Mouse (Mus musculus): ENCODE measurements around the gene Fen1.

Gene Fen1

DNA sequence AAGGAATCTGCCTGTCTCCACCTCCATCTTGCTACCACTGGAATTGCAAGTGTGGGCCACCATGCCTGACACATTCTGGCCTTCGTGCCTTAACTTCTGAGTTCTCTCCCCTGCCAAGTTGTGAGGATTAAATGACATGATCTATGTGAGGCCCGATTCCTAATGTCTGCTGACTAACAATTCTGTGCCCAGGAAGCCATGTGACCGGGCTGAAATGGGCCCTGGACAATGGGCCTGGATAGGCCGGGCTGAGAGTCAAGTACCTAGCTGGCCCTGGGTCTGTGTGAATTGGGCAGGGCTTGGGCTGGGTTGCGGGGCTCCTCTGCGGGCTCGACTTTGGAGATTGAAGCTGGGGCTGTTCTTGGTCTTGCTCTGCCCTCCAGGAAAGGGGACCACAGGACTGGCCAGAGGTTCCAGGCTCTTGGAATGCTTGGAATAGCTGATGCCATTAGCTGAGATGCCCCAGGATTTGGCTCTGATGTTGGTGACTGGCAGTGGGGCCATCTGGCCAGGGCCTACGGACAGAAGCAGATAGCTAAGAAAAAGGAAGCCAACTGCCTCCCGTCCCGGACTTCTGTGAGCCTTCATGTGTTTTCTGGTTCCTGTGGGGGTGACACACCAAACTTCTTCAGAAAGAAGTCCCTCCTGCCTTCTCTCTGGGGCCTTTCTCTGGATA lies 10.0 kb upstream of the Fen1 start:
- CTCF ChIA-PET = no interaction called here

DNA sequence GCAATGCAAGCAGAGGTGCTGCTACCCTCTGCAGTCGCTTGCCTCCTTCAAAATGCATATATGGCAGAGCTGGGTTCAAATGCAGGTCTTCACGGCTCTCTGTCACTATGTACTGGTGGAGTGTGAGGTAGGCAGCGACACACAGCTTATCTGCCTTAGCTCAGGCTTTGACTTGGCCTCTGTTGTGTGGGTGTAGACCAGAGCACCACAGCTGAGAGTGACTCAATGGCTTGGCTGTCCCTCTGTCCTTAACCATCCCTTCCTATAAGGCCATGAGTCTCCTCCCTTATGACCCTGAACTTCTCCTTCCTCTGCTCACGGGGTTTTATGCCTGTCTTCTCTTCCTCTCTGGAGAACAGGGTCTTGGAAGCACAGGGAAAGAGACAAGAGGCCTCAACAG lies 6.9 kb upstream of the Fen1 start:
- CTCF ChIA-PET = interaction anchor here (0.6 kb wide), 1 partner anchor 227 kb away, joined by 3 read pairs; no protein-coding TSS in a partner anchor

DNA sequence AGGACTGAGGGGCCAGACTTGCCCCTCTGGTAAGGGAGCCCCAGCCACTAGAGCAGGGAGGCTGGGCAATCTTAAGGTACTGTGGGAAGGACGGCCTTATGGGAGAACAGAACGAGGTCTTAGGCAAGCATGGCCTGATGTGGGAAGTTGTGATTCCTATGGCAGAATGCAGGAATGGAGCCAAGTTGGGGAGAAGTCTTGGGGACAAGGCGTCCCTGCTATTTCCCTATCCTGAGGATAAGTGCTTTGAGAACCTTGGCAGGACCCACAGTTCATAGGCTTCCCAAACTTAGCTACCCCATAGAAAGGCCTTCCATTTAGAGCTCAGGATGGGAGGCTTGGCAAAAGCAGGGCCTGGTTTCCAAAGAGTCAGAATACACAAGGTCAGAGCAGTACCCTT lies 4.9 kb upstream of the Fen1 start:
- CTCF ChIA-PET = no interaction called here

- CTCF ChIA-PET = no interaction called here
Observed at GRCm38 (mm10) chr19:10205051-10205450, 1.1 kb upstream of the Fen1 start.

DNA sequence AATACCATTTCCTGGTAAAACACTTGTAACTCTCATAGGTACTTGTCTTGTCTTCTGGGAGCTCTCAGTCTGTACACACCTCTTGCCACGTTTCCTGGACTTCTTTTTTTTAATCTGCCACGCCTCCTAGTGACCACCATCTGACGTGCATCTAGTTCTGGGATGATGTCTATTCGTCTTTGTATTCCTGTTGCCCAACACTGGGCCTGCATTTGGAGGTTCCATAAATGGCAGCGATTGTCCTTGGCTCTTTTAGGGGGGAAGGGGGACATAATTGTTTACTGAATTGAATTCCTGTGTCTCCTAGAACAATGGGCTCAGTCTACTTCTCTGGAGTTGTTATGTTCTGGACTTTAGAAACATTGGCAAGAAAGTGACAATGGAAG lies 640 bp upstream of the Fen1 start:
- CTCF ChIA-PET = no interaction called here

GRCm38 (mm10) chr19:10203146-10203847 lies 672 bp downstream of the Fen1 start:
- CTCF ChIA-PET = no interaction called here

DNA sequence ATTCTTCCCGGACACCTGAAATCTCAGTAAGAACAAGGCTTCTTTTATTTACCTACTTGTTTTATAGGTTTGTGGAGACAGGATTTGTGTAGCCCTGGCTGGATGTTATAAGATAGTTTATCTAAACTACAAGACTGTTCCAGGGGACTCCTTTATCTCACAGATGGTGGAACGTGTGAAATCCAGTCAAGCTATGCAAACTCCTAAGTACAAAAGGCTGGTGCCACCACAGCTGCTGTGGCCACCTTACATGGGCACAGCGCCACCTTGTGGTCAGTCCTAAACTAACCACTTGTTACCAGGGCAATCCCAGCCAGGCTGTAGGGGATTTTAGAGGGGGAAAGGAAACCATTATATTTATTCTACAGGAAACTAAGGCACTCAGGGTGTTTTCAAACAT lies 5.2 kb downstream of the Fen1 start:
- CTCF ChIA-PET = interaction anchor here (0.6 kb wide), 1 partner anchor 145 kb away, joined by 3 read pairs; no protein-coding TSS in a partner anchor

DNA sequence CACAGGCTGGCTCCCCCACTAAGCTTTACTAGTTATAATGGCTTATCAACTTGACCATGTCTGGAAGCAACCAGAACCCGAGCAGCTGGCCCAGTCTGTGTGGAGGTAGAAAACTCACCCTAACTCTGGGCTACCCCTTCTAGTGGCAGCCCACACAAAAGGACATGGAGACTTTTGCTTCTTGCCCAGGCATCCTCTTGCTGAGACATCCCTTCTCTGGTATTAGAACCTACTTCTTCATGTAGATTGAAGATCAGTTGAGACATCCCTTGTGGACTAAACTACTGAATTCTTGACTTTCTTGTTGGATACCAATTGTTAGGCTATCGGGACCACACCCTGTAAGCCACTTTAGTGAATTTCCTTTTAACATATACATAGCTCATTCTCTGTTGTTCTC lies 5.7 kb downstream of the Fen1 start:
- CTCF ChIA-PET = interaction anchor here (0.6 kb wide), 1 partner anchor 145 kb away, joined by 3 read pairs; no protein-coding TSS in a partner anchor

DNA sequence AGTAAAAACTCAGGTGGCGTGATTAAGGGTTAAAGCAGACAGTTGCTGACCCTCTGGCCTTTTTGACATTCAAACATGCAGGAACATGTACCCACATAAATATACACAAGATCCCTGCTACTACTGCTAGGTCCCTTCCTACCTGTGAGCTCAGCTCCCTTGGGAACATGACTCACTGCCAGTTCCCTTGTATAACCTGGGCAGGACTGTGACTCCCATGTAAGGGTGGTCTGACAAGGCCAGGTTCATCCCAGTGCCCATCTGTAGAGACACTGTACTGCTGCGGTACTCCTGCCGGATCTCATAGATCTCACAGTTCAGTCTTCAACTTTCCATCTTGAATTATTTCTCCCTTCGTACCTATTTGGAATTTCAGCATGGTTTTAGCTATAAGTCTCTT lies 6.8 kb downstream of the Fen1 start:
- CTCF ChIA-PET = no interaction called here

DNA sequence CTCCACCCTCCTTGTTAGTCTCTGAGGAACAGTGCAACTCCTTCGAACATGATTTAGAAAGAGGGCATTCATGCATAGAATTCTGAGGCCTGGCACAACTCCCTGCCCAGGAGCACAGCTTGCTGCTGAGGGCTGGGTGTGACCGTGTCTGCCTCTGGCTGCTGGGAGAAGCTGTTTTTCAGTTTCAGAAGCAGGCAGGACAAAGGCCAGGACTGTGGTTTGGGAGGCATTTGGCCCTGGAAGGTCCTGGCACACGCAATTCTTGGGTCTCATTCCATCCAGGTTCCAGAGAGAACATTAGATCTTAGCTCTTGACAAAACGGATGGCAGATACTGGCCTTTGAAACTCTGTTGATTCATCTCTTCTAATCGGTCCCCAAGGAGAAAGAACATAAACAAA lies 8.7 kb downstream of the Fen1 start:
- CTCF ChIA-PET = no interaction called here

GRCm38 (mm10) chr19:10194337-10194736 lies 9.6 kb downstream of the Fen1 start:
- CTCF ChIA-PET = no interaction called here

DNA sequence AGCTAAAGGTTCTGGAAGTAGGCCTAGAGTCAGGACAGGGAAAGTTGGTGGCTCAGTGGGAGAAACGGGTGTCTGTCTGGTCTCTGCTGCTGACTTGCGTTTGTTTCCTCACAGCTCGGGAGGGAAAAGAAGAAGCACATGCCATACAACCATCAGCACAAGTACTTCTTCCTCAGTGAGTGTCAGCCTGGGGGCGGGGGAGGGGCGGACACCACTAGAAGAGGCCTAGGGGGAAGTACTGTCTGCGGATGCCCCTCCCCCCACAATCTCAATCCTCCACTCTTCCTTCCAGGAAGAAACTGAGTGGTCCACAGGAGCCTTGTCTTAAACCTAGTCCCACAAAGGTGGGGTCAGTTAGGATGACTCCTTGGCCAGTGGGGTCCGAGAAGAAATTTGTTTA lies 12.6 kb downstream of the Fen1 start:
- CTCF ChIA-PET = interaction anchor here (0.6 kb wide), 1 partner anchor 523 kb away, joined by 3 read pairs; no protein-coding TSS in a partner anchor

GRCm38 (mm10) chr19:10190796-10191195 lies 13.2 kb downstream of the Fen1 start:
- CTCF ChIA-PET = no interaction called here

GRCm38 (mm10) chr19:10189940-10190339 lies 14.0 kb downstream of the Fen1 start:
- CTCF ChIA-PET = no interaction called here

DNA sequence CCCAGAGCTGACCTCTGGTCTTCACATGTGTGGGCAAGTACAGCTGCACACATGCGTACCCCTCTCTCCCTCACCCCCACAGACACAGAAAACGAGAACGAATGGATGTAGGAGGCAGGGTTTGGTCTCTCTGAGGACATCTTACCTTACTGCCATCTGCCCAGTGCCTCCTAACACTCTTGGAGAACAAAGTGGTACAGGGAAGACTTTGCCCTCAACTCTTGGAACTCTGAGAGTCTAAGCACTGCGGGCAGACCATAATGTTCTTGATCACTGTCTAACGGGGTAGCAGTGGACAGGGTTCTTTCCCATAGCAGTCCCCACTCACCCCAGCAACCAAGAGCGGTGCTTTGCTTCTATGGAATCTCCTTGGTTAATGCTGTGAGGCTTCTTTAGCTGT lies 14.9 kb downstream of the Fen1 start:
- CTCF ChIA-PET = interaction anchor here (0.6 kb wide), 1 partner anchor 238 kb away, joined by 3 read pairs; no protein-coding TSS in a partner anchor

- CTCF ChIA-PET = no interaction called here
Observed at GRCm38 (mm10) chr19:10188281-10188811, 15.6 kb downstream of the Fen1 start.

DNA sequence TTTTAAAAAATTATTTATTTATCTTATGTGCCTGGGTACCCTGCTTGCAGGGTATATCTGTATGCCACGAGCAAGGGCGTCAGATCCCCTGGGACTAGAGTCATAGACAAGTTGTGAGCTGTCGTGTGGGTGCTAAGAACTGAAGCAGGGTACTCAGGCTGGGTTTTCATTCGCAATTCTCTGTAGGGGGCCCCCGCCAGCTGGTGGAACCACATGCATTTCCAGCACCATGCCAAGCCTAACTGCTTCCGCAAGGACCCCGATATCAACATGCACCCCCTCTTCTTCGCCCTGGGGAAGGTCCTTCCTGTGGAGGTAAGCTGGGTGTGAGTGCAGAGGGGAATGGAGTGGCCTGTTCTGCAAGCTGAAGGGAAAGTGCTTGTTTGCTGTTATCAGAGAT lies 17.4 kb downstream of the Fen1 start:
- CTCF ChIA-PET = no interaction called here

- CTCF ChIA-PET = no interaction called here
Observed at GRCm38 (mm10) chr19:10185876-10186275, 18.1 kb downstream of the Fen1 start.

DNA sequence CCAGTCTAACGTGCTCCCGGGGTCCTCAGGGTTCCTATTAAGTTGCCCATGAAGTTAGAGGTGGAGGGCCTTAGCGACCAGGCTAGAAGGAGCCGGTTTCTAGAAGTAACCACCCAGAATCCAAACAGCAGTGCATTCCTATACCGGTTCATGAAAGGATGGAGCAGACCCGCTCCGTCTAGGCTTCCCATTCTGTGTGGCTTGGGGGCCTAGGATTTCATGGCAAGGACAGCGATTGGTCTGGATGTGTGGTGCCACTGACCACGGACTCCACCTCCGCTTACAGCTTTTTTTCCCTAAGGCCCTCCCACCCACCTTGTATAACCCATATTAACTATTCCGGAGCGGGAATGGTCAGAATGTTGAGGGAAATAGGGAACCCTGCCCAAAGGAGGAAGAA lies 19.9 kb downstream of the Fen1 start:
- CTCF ChIA-PET = no interaction called here

- CTCF ChIA-PET = no interaction called here
Observed at GRCm38 (mm10) chr19:10183299-10183983, 20.5 kb downstream of the Fen1 start.

GRCm38 (mm10) chr19:10182670-10183298 lies 21.2 kb downstream of the Fen1 start, which contains the start of gene Fads1:
TSS of gene Fads1 (plus strand) at chr19:10182888.
- CTCF ChIA-PET = no interaction called here

DNA sequence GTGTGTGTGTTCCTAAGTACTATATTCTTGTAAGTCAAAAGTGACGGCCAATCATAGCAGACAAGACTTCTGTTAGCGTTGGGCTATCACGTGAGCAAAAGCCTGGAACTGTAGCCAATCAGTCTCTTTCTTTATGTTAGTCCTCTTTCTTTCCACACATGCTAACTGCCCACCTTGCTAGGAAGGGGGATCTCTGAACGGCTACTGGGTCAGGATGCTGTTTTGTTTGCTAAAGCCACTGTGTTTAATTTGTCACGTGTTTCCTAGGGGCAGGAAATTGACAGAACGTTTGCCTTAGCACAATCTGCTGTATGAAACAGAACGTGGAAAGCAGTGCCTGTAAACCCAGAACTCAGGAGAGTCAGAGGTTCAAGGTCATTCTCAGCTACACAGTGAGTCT lies 21.8 kb downstream of the Fen1 start:
- CTCF ChIA-PET = interaction anchor here (0.6 kb wide), 1 partner anchor 1583 kb away, joined by 6 read pairs; no protein-coding TSS in a partner anchor

Measured in spleen, embryonic (tissue).